Mouse (Mus musculus) adipocyte (in vitro differentiated cells): ENCODE data around the gene Gipc3.
A peak's percentile ranks its signal among the peaks of the same experiment; 100 is the strongest.

Experiments used
- DNase-seq: peaks from one replicate; pipeline ENCODE4 v3.0.0-alpha.2; 2016; ENCODE audit warnings: low spot score

Gene Gipc3

DNA sequence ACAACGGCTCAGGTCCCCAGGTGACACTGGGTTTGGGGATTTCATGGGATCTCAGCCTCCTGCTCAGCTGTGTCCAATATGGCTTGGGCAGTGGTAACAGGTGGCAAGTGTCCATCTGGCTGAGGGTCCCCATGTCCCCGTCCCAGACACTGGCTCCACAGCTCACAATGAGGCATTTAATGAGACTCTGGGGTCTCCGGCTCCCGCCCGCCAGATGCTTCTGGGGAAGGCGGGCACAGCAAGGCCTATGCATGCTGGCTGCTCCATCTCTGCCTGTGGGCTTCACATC lies 24.1 kb upstream of the Gipc3 start:
- DNase-seq: no peak

DNA sequence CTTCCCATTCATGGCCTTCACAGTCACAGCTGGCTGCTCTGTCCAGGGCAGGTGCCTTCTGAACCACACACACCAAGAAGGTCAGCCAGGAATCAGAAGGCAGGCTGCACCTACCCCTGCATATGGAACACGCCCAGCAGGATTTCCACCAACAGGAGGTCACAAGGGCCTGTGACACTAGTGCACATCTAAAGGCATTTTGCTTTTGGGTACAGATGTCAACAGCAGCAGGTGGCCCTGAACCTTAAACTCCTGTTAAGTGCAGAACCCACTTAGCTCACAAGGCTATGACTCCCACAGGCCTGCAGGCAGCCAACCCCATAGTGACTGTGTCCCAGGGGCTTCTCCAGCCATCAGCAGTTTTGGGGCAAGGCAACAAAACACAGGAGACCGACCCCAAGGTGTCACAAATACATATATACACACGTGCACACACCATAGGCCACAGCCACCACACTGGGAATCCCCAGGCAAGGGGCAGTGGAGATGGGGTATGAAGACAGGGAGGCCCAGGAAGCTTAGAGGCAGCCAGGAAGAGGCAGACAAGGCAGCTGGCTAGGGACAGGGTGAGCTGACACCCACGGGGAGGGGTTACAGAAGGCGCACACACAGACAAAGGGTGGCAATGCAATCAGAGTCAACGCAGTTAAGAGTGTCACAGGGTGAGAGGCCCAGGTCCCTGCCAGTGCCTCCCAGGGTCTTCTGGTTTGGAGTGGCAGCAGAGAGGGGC lies 23.6 kb upstream of the Gipc3 start:
- DNase-seq: peak; percentile 50

GRCm38 (mm10) chr10:81365672-81366476 lies 22.8 kb upstream of the Gipc3 start, which contains the start of gene 4930404N11Rik:
Gene 4930404N11Rik (minus strand): TSS chr10:81365816.
- peak; percentile 52 for DNase-seq

DNA sequence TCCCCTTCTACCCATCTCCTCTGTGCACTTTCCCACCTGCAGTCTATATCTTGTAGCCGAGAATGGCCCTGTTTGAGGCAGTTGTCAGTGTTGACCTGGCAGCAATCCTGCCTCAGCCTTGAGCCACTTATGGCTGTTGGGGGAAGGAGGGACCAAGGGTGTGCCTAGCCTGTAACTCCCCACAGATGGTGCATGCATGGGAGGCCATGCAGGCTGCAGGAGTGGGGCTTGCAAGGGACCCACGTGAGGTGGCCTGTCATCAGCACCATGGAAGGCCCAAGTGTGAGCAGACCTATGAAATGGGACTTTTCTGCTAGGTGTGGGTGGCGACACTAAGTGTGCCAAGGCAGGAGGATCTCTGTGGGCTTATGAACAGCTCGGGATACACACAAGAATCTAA lies 22.0 kb upstream of the Gipc3 start:
- DNase-seq: no peak

DNA sequence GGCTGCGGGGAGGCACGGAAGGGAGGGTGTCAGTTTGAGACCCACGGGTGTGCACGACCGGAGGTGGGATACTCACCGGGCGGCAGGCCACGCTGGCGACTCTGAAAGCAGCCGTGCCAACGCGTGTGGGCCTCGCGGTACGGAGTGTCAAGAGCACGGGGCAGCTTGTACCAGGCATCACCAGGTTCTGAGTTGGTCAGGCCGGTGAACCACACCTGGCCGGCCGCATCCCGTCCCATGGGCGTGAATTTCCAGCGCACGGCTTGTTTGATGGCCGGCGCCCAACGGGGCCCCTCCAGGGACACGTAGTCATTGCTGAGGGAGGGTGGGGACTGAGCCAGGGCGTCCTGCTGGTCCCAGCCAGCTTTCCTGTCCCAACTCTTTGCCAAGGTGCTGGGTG lies 21.6 kb upstream of the Gipc3 start:
- DNase-seq: no peak

DNA sequence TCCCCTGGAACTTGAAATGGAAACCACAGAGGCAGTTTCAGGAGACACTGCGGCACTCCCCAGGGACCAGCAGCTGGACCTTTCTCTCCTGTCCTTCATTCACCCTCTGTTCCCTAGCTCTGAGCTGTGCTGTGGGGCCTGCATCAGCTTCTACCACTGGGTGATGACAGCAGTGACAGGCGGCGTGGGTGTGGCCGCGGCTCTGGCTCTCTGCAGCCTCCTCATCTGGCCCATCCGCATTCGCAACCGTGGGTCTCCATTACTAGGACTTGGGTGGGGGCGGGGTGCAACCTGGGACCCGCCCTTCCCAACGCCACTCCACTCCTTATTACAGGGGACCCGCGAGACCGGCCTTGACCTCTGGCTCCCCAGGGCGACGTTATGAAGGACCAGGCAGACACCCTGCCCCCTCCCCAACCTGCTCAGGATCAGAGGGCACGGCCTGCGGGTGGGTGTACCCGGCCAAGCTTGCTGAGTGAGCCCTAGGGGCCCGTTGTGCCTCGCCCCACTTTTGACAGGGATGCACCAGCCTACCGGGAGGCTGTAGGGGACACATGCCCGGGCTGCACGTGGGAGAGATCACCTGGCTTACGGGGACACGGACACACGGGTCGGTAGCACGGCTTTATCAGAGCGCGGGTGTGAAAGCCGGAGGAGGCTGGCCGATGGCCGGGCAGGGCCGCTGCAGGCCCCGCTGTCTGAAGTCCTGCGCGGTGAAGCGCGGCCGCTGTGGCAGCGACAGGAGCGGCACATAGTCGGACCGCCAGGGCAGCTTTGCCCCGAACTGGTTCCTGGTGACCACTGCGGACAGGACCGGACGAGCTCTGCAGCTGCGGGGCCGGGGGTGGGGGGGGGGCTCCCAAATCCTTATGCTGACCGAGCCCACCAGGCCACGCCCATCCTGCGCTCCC lies 20.6 kb upstream of the Gipc3 start:
- no peak for DNase-seq

DNA sequence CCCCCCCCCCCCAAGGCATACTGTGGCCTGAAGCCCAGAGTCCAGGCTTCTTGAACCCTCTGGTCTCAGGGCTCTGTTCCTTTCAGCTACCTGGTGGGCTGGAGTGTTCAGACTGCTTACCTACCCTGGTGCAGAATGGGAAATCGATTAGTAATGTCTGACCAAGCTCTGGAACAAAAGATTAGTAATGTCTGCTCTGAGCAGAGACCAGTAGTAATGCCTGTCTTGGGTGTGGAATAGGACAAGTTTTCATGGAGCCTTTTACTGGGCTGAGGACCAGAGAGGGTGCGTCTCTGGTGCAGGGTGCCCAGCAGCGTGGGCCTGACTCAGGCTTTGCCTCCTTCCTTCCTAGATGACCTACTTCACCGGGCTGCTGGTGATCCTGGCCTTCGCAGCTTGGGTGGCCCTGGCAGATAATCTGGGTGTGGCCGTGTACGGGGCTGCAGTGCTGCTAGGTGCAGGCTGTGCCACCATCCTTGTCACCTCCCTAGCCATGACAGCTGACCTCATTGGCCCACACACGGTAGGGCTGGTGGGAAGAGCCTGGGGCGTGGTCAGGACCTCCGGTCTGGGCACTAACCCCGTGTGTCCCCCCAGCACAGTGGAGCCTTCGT lies 19.4 kb upstream of the Gipc3 start:
- no peak for DNase-seq

DNA sequence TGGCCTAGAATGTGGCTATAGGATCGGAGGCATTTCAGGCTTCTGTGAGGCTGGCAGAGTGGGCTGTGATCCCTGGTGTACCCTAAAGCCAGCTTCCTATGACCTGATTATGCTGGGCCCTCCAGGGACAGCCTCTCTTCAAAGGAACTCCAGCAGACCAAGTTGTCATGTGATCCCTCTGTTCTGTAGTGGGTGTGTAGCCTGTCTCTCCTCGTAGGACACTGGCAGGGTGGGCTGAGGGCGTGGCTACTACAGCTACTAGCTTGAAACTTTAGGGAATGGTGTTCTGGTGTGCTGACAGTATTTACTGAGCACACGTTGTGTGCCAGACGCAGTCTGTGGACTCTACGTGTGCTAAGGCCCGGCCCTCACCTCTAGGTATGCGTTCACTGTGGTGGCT lies 17.7 kb upstream of the Gipc3 start:
- DNase-seq: no peak

GRCm38 (mm10) chr10:81358841-81359240 lies 15.8 kb upstream of the Gipc3 start:
- peak; percentile 87 for DNase-seq

DNA sequence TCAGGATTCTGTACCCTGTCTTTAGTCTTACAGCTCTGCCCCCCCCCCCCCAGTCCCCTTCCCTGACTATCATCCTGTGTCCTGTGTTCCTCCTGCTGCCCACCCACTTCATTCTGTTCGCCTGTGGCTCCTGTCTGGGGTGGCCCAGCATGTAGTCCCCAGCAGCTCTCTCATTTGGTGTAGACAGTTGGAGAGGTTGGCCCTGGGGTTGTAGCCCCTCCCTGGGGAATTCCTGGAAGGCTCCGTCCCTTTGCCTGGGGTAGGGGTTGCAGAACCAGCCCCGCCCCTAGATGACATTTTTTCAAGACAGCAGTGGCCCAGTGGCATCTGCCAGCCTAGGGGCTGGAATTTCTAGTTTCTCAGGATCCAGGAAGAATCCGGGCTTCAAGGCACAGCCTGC lies 15.1 kb upstream of the Gipc3 start:
- peak; percentile 76 for DNase-seq

DNA sequence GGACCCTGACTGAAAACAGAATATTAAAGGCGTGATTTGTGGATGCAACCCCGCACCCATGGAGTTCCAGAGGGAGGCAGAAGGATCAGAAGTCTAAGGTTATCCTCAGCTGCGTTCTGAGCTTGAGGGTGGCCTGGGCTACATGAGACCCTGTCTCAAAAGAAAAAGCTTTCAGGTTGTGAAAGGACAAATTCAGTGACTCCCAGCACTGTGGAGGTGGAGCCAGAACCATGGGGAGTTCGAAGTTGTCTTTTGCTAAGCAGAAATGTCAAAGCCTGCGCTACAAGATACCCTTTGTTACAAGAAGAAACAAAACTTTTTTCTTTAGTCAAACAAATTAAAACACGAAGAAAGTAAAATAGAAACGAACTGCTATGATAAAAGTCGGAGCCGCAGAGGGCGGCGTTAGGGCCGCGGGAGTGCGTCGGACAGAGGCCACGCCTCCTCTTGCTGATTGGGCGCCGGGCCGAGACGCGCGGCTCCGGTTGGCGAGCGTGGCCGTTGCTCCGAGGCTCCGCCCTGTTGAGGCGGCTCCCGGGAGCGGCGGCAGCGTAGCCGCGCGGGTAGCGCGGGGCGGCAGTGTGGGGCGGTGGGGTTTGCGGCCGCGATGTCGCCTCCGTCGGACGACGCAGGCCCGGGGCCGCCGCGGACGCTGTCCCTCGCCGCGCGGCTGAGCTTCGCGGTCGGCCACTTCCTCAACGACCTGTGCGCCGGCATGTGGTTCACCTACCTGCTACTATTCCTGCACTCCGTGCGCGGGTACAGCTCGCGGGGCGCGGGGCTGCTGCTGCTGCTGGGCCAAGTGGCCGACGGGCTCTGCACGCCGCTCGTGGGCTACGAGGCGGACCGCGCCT lies 14.2 kb upstream of the Gipc3 start, which contains the start of gene Mfsd12:
TSS of gene Mfsd12 (plus strand) at position 501 of the 854 bp plus-strand sequence.
- DNase-seq: peak; percentile 86

DNA sequence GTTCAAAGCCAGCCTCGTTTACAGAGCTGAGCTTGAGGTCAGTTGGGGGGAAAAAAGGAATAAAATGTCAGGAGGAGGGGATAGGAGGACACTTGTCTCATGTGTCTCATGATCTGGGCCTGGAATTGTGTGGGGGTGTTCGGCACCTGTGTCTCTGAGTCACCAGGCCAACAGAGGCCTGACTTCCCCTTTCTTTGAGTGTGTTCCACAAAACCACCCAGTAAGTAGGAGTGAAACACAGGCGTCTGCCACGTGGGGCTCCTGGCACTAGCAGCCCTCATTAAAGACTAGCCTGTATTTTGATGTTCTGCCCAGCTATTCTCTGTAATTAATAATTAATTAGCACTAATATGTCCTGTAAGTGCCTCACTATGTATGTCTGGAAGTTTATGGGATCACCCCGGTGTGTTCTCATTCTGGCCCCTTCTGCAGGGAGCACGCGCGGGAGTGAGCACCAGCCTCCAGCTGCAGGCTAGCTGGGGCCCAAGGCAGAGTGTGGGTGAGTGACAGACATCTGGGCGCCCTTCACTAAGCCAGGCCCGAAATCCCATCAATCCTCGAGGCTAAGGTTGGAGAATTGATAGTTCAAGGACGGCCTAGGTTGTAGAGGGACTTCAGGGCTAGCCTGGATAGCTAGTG lies 13.4 kb upstream of the Gipc3 start:
- no peak for DNase-seq

DNA sequence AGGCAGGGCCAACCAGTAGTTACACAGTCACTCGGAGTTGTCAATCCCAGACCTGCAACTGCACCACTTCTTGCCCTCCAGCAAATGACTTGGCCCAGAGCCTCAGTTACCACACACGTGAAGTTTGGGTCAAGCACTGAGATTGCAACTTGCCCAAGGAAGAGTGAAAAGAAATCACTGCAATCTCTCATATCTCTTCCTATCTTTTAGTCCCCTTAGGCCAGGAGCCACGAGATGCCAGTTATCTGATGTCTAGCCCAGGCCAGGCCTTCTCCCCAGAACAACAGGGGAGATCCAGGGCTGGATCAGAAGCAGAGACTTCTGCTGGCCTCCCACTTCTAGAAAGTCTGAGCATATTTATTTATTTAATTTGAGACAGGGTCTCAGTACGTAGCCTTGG lies 12.5 kb upstream of the Gipc3 start:
- DNase-seq: peak; percentile 35

- no peak for DNase-seq
These were observed 11.8 kb upstream of the Gipc3 start for GRCm38 (mm10) chr10:81354738-81355477.

- DNase-seq: no peak
These were observed 8.7 kb upstream of the Gipc3 start for GRCm38 (mm10) chr10:81351678-81352291.

- peak; percentile 98 for DNase-seq
These were observed 7.4 kb upstream of the Gipc3 start, which contains the start of gene Hmg20b for GRCm38 (mm10) chr10:81350351-81351063. Gene Hmg20b (minus strand): TSS chr10:81350480.

GRCm38 (mm10) chr10:81349961-81350350 lies 6.9 kb upstream of the Gipc3 start:
- DNase-seq: no peak

DNA sequence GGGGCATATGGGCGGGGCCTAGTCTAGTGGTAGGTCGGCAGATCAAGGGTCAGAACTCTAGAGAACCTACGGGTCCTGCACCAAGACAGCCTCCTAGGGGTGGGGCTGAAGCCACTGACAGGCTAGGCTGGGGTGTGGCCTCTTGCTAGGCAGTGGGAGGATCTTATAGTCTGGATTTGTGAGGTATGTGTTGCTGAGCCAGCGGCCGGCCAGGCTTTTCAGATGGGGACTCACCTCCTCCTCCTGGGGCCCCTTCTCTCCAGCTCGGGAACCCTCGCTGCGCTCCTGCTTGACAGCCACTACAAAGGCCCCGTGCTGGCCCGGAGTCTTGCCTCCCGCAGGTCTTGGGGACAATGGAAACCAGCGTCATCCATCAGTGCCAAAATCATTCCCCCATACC lies 6.1 kb upstream of the Gipc3 start:
- peak; percentile 67 for DNase-seq
